Mouse (Mus musculus): Measurements from ENCODE around the gene Cald1.

DNA sequence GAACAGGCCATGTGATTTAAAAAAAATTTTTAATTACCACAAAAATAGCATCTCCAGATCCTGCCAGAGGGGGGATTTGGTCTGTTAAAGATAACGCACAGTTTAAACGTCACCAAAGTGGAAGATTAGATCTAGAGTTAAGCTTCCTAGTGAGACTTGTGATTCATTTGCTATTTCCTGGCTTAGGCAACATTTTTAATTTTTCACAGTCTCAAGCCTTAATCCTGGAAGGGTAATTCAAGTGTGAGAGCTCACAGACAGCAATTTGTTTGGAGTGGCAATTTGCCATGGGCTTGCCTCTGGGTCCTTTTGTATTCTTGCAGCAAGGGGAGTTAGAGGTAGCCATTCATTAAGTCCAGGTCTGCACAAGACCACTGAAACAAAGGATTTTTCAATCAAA, 40.4 kb downstream of the Cald1 start:
- TF ChIP-seq EP300 (optimal IDR thresholded peaks at IDR 0.05) (no peak), CTCF (IDR thresholded peaks at IDR 0.05; ENCODE audit: low read depth) (no peak)
